Mouse (Mus musculus): ENCODE results near the gene Dock9.

Gene Dock9

DNA sequence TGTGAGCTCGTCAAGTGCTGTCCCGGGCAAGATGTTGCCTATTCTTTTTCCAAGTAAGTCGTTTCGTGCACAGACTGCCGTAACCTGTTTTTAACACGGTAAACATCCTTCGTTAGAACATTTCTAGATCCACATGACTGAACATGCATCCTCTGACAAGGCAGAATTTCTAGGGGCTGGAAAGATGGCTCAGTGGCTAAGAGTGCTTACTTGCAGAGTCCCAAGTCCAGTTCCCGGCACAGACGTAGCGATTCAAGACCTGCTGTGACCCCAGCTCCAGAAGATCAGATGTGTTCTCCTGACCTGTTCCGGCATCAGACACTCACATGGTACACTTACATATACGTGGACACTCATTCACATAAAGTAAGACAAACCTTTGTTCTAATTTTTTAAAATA, 10.2 kb downstream of the Dock9 start:
- no peaks in the 10 kb centered on the region for H3K36me3 ChIP-seq (ENCODE audit: insufficient read depth, low read length)
- H3K4me1 ChIP-seq (replicated peaks; ENCODE audit: low read depth, low read length), result no peaks in the 10 kb centered on the region; the same call in 1 of the 2 replicates
- TF ChIP-seq POU5F1 (IDR thresholded peaks at IDR 0.05; ENCODE audit: borderline replicate concordance, low read length) (no peak), CTCF (conservative IDR thresholded peaks at IDR 0.05; ENCODE audit: low read length) (no peak), NANOG (IDR thresholded peaks at IDR 0.05; ENCODE audit: borderline replicate concordance, low read length) (no peak)
- no peaks in the 10 kb centered on the region for H3K27me3 ChIP-seq (ENCODE audit: insufficient read depth, low read length)
- H3K9me3 ChIP-seq (ENCODE audit: low read length), result no peaks in the 10 kb centered on the region
- H3K4me3 ChIP-seq (replicated peaks; ENCODE audit: low read length), result no peak overlapping the region

DNA sequence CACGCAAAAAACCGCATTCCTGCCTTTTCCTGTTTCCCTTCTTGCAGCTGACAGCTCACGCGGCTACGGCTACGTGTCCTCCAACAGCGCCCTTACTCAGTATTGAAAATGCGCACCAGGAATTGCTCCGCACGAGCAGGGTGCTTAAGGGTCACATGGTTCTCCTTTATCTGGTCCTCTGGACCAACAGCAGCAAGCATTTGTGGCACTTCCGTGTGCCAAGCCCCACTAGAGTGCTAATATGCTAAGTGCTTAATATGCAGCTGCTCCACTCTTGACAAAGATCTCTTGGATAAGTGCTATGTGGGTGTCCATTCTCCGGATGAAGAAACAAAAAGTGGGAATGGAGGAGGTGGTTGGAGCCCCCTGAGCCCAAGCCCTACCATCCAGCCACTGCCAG, 10.7 kb downstream of the Dock9 start:
- Histone ChIP-seq H3K27me3 (ENCODE audit: insufficient read depth, low read length) (no peaks in the 10 kb centered on the region), H3K4me1 (replicated peaks; ENCODE audit: low read depth, low read length) (no peaks in the 10 kb centered on the region; the same call in 1 of the 2 replicates), H3K4me3 (replicated peaks; ENCODE audit: low read length) (no peak overlapping the region), H3K36me3 (ENCODE audit: insufficient read depth, low read length) (no peaks in the 10 kb centered on the region), H3K9me3 (ENCODE audit: low read length) (no peaks in the 10 kb centered on the region)
- TF ChIP-seq NANOG (IDR thresholded peaks at IDR 0.05; ENCODE audit: borderline replicate concordance, low read length) (no peak), POU5F1 (IDR thresholded peaks at IDR 0.05; ENCODE audit: borderline replicate concordance, low read length) (no peak), CTCF (conservative IDR thresholded peaks at IDR 0.05; ENCODE audit: low read length) (no peak)

DNA sequence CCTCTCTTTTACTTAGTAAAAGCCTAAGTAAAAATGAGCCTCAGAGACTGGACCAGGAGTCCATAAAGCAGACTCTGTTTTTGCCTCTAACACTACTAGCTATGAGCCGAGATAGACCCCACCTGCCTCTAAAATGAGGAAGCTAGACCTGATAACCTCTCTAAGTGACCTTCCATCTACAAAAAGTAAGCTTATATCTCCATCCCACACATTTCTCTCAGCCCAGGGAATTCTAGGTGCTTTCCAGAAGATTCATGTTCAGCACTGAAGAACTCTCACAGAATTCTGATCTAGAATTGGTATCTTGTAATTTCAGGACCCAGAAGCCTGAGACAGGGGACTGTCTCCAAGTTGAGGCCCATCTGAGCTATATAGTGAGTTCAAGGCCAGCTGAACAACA, 12.2 kb downstream of the Dock9 start:
- Histone ChIP-seq H3K4me3 (replicated peaks; ENCODE audit: low read length) (no peak overlapping the region), H3K9me3 (ENCODE audit: low read length) (no peaks in the 10 kb centered on the region), H3K27me3 (ENCODE audit: insufficient read depth, low read length) (no peaks in the 10 kb centered on the region), H3K4me1 (replicated peaks; ENCODE audit: low read depth, low read length) (no peaks in the 10 kb centered on the region; the same call in none of the 2 replicates), H3K36me3 (ENCODE audit: insufficient read depth, low read length) (0 out of 2 replicates have a peak, but pooled peaks cover 3% of the 10 kb centered on the region)
- TF ChIP-seq POU5F1 (IDR thresholded peaks at IDR 0.05; ENCODE audit: borderline replicate concordance, low read length) (no peak), CTCF (conservative IDR thresholded peaks at IDR 0.05; ENCODE audit: low read length) (no peak), NANOG (IDR thresholded peaks at IDR 0.05; ENCODE audit: borderline replicate concordance, low read length) (no peak)

DNA sequence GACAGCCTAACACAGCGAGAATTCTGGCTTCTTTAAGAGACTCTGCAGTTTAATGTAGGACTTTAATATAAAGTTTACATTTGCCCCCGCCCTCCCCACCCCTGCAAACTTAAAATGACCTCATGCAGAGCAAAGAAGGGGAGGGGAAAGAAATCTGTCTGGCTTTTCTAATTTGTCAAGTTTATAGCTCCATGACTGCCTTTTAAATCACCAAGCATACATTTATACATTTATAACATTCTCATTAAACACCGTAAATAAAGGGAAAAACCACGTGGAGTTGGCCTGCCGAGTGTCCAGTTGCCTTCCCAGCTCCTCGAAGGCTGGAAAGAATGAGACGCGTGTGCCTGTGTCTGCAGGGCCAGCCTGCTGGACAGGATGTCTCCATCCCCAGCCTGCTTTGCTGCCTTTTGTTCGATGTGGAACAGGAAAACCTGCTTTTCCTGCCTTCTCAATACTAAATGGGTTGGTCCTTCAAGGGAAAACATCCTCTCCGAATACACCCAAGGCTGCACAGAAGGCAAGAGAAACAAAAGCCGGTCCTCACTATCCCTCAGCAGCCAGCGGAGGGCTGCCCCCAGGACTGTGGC, 16.6 kb downstream of the Dock9 start:
- Histone ChIP-seq H3K27me3 (ENCODE audit: insufficient read depth, low read length) (no peaks in the 10 kb centered on the region), H3K4me1 (replicated peaks; ENCODE audit: low read depth, low read length) (no peaks in the 10 kb centered on the region; the same call in 1 of the 2 replicates), H3K4me3 (replicated peaks; ENCODE audit: low read length) (no peak overlapping the region), H3K9me3 (ENCODE audit: low read length) (no peaks in the 10 kb centered on the region), H3K36me3 (ENCODE audit: insufficient read depth, low read length) (0 out of 2 replicates have a peak, but pooled peaks cover 3% of the 10 kb centered on the region)
- TF ChIP-seq POU5F1 (IDR thresholded peaks at IDR 0.05; ENCODE audit: borderline replicate concordance, low read length), result no peak
- no peak for TF ChIP-seq CTCF (conservative IDR thresholded peaks at IDR 0.05; ENCODE audit: low read length)
- no peak for TF ChIP-seq NANOG (IDR thresholded peaks at IDR 0.05; ENCODE audit: borderline replicate concordance, low read length)

DNA sequence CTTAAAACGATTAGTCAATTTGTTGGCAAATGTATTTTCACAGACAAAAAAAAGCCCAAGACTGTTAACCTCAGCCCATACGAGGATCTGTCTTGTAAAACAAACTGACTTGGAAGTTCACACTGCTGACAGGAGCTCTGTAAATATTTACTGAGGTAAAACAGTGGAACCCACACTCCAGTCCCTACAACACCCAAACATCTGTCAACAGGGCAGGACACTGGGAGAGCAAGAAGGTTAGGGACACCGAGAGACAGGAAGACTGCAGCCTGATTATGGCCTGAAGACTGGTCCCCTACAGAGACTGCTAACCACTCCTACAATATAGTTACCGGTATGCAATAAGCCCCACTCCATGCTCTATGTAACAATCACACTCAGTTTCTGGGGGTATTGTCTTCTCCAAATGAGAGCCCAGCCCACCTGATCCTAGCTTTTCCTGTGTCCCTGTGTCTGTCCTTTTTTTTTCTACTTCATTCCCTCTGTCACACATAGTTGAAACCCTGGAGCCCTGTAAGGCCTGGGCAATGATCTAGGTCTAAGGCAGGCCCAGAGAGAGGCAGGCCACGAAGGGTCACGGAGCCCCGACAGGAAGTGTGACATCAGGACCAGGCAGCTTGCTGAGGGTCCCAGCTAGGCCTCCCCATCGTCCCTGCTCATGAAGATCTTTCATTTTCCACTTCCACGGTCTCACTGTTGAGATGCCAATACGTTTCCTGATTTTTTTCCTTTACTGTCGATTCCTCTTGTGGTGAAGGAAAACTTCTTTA, 17.3 kb downstream of the Dock9 start:
- H3K36me3 ChIP-seq (ENCODE audit: insufficient read depth, low read length), result 0 out of 2 replicates have a peak, but pooled peaks cover 3% of the 10 kb centered on the region
- H3K4me3 ChIP-seq (replicated peaks; ENCODE audit: low read length), result no peak overlapping the region
- no peak for TF ChIP-seq NANOG (IDR thresholded peaks at IDR 0.05; ENCODE audit: borderline replicate concordance, low read length)
- TF ChIP-seq CTCF (conservative IDR thresholded peaks at IDR 0.05; ENCODE audit: low read length), result no peak
- TF ChIP-seq POU5F1 (IDR thresholded peaks at IDR 0.05; ENCODE audit: borderline replicate concordance, low read length), result no peak
- no peaks in the 10 kb centered on the region for H3K27me3 ChIP-seq (ENCODE audit: insufficient read depth, low read length)
- no peaks in the 10 kb centered on the region; the same call in 1 of the 2 replicates for H3K4me1 ChIP-seq (replicated peaks; ENCODE audit: low read depth, low read length)
- H3K9me3 ChIP-seq (ENCODE audit: low read length), result no peaks in the 10 kb centered on the region

DNA sequence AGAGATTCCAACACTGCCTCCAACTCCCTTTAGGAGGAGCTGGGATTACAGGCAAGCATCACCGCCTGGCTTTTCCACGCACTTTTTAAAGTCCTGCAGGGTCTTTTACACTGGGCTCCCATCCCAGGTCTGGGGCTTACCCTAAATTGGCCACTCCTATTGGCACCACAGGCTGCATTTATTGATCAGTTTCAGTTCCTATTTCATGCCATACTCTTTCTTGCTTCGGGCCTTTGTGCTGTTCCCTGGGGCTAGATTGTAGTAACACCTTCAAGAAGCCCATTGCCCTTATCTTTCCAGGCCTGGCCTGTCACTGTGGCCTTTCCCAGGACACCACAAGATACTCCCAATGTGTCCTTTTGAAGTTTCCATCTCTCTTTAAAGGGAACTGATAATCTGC, 18.0 kb downstream of the Dock9 start:
- Histone ChIP-seq H3K4me3 (replicated peaks; ENCODE audit: low read length) (no peak overlapping the region), H3K36me3 (ENCODE audit: insufficient read depth, low read length) (0 out of 2 replicates have a peak, but pooled peaks cover 3% of the 10 kb centered on the region), H3K27me3 (ENCODE audit: insufficient read depth, low read length) (no peaks in the 10 kb centered on the region), H3K9me3 (ENCODE audit: low read length) (no peaks in the 10 kb centered on the region), H3K4me1 (replicated peaks; ENCODE audit: low read depth, low read length) (no peaks in the 10 kb centered on the region; the same call in 1 of the 2 replicates)
- no peak for TF ChIP-seq NANOG (IDR thresholded peaks at IDR 0.05; ENCODE audit: borderline replicate concordance, low read length)
- no peak for TF ChIP-seq CTCF (conservative IDR thresholded peaks at IDR 0.05; ENCODE audit: low read length)
- no peak for TF ChIP-seq POU5F1 (IDR thresholded peaks at IDR 0.05; ENCODE audit: borderline replicate concordance, low read length)

DNA sequence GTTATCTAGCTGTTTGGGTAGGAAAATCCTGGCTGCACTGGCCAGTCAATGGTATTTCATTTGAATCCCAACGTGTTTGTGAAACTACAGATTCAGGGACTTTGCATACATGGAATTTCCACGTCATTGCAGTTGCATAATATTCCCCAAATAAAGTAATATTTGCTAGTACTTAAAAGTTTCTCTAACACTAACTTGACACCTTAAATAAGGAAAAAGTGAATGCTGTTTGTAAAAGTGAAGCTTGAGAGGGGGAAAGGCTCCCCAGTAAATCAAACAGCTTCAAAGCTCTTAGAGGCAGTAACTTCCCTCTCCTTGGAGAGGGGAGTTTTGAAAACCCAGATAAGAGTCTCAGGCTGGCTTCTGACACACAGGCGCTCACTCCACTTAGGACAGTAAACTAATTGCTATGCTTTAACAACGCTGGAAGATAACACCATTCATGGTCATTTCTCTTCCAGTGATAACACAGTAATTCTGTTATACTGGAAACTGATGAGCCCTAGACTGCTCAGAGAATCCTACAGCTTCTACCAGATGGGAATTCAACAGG, 20.3 kb downstream of the Dock9 start:
- Histone ChIP-seq H3K4me1 (replicated peaks; ENCODE audit: low read depth, low read length) (no peaks in the 10 kb centered on the region; the same call in 1 of the 2 replicates), H3K27me3 (ENCODE audit: insufficient read depth, low read length) (no peaks in the 10 kb centered on the region), H3K36me3 (ENCODE audit: insufficient read depth, low read length) (0 out of 2 replicates have a peak, but pooled peaks cover 3% of the 10 kb centered on the region), H3K4me3 (replicated peaks; ENCODE audit: low read length) (no peak overlapping the region), H3K9me3 (ENCODE audit: low read length) (no peaks in the 10 kb centered on the region)
- no peak for TF ChIP-seq POU5F1 (IDR thresholded peaks at IDR 0.05; ENCODE audit: borderline replicate concordance, low read length)
- TF ChIP-seq NANOG (IDR thresholded peaks at IDR 0.05; ENCODE audit: borderline replicate concordance, low read length), result no peak
- TF ChIP-seq CTCF (conservative IDR thresholded peaks at IDR 0.05; ENCODE audit: low read length), result no peak

DNA sequence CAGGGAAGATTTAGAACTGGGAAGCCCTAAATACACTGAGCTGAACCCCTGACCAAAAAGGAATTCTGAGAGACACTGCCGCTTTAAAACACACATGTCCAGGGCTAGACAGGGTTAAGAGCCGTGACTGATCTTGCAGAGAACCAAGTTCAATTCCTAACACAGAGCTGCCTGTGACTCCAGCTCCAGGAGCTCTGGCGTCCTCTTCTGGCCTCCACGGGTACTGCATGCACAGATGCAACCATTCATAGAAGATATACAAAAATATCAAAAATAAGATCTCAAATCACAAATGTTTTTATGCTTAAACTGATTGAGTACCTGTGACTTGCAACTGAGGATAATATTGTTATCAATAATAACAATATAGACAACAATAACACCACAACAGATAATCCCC, 20.9 kb downstream of the Dock9 start:
- H3K27me3 ChIP-seq (ENCODE audit: insufficient read depth, low read length), result no peaks in the 10 kb centered on the region
- H3K4me1 ChIP-seq (replicated peaks; ENCODE audit: low read depth, low read length), result no peaks in the 10 kb centered on the region; the same call in 1 of the 2 replicates
- no peak overlapping the region for H3K4me3 ChIP-seq (replicated peaks; ENCODE audit: low read length)
- TF ChIP-seq NANOG (IDR thresholded peaks at IDR 0.05; ENCODE audit: borderline replicate concordance, low read length), result no peak
- TF ChIP-seq POU5F1 (IDR thresholded peaks at IDR 0.05; ENCODE audit: borderline replicate concordance, low read length), result no peak
- peak; percentile 100 for TF ChIP-seq CTCF (conservative IDR thresholded peaks at IDR 0.05; ENCODE audit: low read length)
- H3K9me3 ChIP-seq (ENCODE audit: low read length), result no peaks in the 10 kb centered on the region
- 0 out of 2 replicates have a peak, but pooled peaks cover 3% of the 10 kb centered on the region for H3K36me3 ChIP-seq (ENCODE audit: insufficient read depth, low read length)
